Mouse (Mus musculus): Measurements from ENCODE around the gene Sufu.

Gene Sufu

DNA sequence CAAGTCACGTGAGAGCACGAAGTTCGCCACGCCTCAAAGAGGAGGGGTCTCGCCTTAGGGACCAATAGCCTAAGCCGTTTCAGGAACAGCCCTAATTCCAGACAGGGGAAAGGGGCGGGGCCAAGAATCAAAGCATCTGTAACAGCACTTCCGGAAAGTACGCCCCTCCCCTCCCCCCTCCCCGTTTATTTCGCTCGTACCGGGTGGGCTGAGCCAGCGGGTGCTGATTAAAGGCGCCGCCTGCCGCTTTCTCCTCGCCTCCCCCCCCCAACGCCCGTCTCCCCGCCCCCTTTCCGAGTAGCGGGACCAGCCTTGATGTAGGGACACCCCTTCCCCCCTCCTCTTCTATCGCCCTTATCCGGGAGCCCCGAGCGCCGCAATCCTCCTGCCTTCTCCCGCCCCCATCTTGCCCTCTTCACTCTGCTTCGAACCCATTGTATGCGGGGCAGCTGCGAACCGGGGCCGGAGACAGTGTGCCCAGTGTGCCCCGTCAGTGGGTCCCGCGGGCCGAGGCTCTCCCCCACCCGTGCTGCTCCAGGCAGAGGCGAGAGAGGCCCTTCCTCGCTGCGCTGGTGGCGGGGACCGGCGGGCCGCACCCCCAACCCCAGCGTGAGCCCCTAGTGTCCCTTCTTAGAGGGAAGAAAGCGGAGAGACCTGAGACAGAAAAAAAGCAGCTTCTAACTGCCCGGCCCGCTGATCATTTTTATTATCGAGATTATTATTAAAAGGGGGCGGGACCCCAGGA is 103.3 kb downstream of the Sufu start:
- DNase-seq (ENCODE audit: extremely low spot score) = peak; percentile 100

DNA sequence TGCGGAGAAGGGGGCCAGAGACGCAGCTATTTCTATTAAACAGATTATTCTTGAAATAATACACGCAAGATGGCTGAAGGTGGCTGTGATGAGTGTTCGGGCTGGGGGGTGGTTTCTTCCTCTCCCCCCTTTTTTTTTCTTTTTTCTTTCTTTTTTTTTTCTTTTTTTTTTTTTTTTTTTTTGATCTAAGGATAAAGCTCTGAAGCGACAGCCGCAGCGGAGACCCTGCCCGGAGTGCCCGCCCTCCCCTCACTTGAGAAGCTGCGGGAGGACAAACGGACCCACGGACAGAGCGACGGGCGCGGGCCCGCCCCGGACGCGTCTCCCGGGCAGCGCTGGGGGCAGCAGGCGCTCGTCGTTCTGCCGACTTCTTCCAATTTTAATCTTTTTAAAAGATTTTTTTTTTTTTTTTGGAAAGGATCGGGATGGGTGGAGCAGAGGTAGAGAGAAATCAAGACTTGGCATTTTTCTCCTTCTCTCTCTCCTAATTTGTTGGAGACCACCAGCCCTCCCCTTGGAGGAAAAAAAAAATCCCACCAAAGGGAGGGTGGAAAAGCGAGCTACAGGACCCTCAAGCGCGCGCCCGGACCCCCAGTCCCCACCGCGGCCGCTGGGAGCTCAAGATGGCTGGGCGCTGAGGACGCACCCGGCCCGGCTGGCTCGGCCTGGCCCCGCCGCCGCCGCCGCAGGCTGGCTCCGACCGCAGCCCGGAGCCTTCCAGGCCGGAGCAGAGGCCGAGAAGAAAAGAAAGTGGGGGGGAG is 104.1 kb downstream of the Sufu start:
- DNase-seq (ENCODE audit: extremely low spot score) = no peak

DNA sequence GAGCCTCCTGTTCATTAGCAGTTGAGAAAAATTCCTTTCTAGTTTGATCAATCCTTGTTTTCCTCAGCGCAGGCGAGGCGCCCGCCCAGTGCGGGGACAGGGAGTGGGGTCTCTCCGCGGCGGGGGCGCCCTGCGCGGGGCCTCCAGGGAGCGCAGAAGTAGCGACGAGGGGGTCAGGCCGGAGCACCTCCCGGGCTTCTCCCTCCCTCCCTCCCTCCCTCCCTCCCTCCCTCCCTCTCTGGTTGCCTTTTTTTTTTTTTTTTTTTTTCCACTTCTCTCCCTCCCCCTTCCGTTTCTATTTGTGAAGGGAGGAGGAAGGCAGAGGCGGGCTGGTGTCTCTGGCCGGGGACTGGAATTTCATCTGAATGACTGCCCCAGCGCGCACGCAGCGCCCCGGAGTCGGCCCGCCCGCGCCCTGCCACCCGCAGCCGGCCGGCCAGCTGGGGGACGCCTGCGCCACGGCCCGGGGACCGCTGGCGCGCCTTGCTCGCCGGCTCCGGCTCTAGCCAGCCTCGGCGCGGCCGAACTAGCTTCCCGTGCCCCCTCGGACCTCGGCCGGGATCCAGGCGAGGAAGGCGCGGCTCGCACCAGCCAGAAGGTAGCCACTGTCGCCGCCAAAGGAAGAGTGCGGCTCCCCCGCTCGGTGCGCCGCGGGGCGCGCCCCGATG is 104.8 kb downstream of the Sufu start, which contains the start of gene Trim8:
Trim8 (plus strand) TSS at position 302 of the 668 bp plus-strand sequence.
- DNase-seq (ENCODE audit: extremely low spot score) = peak; percentile 89

DNA sequence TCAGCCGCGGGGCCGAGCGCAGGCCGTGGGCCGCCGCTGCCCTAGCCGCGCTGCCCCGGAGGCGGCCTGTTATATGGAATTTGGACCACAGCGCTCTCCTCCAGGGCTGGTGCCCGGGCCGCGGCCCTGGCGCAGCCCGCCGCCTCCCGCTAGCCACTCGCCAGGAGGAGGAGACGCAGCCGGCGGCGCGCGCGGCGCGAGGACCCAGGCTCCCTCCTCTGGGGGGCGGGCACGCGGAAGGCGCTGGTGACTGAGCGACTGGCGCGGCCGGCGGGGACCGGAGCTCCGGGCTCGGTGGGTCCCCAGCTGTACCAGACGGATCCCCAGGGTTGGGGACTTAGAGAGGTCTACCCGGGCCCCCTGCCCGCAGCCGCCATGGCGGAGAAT is 105.4 kb downstream of the Sufu start:
- DNase-seq (ENCODE audit: extremely low spot score) = peak; percentile 67

DNA sequence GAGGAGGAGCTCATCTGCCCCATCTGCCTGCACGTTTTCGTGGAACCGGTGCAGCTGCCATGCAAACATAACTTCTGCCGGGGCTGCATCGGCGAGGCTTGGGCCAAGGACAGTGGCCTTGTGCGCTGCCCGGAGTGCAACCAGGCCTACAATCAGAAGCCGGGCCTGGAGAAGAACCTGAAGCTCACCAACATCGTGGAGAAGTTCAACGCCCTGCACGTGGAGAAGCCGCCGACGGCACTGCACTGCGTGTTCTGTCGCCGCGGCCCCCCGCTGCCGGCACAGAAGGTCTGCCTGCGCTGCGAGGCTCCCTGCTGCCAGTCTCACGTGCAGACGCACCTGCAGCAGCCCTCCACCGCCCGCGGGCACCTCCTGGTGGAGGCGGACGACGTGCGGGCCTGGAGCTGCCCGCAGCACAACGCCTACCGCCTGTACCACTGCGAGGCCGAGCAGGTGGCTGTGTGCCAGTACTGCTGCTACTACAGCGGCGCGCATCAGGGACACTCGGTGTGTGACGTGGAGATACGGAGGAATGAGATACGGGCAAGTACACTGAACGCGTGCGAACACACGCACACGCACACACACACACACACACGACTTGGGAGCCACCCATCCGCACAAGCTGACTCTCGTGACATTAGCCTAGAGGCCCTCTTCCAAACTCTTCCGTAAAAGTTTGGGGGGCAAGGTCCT is 105.9 kb downstream of the Sufu start:
- peak; percentile 66 for DNase-seq (ENCODE audit: extremely low spot score)

DNA sequence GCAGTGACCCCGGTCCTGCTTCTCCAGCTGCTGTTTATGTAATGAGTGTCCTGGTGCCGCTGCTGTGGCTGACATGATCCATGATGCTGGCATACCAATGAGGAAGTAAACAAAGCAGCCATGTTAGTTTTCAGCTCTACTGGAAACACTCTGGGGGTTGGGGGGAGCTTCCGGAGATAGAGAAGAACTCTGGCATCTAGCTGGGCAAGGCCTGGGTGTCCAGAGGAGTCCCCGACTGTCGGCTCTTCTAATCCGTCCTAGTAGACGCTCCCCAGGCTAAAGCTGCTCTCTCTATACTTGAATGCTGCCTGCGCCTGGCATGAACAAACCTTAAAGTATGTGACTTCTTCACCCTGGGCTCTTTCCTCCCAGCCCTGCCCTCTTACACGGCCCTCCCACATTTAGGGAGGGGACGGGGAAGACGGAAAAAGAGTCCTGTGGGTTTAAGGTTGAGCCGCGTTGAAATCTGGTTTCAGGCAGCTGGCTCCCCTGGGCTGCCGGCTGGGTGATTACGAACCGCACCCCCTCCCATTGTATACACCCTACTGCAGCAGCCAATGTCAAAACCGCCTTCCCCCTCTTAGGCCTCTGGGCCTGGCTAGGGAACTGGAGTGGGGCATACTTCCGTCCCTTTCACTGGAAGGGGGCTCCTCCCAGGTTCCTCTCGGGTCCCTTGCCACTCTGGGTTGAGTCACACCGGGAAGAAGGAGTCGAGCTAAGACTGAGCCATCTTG is 106.8 kb downstream of the Sufu start:
- DNase-seq (ENCODE audit: extremely low spot score) = peak; percentile 61

DNA sequence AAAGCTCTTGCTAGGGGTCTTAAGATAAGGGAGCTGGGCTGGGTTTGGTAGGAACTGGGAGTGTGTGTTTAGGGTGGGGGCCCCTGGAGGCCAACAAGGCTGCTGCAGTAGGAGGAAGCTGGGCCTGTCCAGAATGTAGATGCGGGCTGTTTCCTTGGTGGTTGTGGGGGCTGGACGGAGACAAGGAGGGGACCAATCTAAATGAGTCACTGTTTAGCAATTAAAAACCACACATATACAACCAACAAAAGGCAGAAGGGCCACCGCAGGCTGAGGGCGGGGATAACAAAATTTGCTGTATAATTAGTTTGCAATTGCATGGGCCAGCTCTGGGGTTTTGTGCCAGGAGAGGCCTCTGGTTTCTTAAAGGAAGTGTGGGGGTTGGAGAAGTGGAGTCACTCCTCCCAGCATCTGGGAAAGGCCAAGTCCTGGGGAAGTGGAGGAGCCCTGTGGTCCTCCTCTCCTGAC is 107.4 kb downstream of the Sufu start:
- no peak for DNase-seq (ENCODE audit: extremely low spot score)

DNA sequence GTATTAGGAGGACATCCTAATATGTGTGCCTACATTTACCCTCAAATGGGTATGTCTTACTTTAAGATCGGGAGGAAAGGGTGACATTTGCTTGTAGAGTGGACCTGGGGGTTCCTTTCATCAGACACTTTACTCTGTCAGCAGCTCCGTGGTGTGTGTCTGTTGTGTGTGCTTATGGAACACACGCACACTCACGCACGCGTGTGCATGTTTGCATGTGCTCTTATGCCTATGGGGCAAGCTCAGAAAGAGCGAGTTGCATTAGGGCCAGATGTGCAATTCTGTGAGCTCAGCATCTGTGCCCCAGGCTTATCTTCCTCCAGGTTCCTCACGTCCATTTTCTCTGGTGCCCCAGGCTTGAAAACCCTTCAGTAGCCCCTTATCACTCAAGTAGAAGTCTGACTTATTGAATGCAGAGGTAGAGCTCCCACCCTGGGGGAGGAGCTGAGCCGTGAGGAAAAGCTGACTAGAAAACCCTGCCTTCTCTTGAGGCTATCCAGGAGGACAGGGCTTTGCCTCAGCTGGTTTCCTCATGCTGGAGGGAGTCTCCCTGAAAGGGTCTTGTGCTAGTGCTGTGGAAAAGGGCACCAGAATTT is 108.2 kb downstream of the Sufu start:
- no peak for DNase-seq (ENCODE audit: extremely low spot score)

DNA sequence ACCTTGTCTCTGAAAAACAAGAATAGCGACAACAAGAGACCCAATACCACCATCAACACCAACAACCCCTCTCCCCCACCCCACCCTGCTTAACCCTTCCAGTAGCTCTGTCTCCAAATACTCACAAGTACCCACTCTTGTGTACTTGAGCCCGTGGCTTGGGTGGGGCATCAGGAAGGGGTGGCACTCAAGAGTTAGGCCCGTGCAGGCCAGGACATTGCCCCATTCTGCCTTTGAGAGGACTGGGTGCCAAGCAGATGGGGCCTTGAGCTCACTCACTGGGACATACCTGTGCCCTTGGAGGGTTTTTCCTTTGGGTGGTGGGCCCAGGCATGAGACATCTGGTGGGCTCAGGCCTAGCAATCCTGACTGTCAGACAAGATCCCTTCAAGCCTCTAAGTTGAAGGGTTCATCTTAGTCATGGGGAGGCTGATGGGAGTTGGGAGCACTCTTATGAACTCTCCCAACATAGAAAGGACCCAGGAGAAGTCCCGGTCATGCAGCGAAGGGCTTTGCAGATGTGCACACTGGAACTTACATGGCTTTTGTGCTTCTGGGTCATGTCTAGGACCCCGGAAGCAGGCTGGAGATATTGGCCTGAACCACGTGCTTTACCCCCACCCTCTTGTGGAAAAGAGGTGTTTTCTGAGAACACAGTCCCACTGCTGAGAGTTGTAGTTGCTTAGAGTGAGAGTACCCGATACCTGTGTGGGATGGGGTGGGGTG is 109.1 kb downstream of the Sufu start:
- DNase-seq (ENCODE audit: extremely low spot score) = no peak

DNA sequence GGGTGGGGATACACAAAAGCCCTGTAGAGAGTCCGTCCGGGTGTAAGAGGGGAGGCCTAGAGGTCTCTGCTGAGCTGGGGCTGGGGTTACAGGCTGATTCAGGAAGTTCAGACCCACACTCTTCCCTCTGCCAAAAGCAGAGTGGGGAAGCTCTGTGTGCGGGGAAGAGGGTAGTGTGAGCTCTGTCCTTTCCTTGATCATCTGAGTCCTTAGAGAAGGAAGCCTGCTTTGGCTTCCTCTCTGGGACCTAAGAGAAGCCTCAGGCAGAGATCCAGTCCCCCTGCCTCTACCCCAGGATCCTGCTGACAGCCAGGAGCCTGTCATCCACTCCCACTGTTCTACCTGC is 109.6 kb downstream of the Sufu start:
- DNase-seq (ENCODE audit: extremely low spot score) = no peak

DNA sequence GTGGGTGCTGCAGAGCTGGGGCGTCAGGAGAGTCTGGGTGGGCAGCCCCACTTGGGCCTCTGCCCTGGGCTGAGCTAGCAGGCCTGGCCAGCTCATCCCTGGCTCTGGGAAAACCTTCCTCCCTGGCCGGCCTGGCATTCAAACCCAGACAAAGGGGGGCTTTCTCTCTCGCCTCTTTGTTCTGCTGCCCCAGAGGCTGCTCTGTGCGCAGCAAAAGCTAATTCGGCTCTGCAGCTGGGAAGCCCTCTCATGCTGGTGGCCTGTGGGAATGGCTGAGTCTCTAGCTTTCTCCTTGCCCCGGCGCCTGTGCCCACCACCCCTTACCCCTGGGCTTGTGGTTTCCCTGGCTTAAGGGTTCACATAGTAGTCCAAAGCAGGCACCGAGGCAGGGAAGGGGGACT is 110.5 kb downstream of the Sufu start:
- DNase-seq (ENCODE audit: extremely low spot score) = no peak

DNA sequence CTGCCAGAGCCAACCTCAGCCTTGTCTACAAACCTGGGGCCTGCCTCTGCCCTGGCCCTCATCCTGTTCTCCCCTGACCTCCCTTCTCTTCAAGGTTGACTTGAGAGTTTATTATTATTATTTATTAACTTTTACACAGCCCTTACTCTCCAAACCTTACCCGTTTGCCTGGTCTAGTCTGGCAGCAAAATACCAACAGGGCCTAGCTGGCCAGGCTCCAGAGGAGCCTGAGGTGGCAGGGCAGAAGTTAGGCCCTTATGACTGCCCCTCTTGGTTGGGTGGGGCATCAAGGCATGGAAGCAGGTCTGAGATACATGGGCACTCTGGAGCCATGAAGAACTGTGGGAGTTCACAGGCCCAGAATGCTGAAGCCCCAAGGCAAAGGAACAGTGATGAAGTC is 111.1 kb downstream of the Sufu start:
- no peak for DNase-seq (ENCODE audit: extremely low spot score)

DNA sequence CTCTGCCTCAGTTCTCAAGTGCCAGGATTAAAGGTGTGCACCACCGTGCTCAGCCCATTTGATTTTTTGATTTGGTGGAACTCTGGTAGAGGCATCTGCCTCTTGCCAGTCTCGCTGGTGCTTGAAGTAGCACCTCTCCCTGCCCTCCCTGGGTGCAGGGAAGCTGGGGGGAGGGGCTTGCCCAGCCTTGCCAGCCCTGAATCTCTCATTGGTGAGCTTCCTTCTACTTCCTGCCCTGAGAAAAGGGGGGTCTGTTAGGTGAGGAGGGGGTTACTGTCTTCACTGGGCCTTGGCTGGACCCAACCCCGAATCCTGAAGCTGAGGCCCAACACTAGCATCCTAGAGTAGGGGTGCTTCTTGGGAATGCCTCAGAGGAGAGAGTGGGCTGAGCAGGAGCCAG is 112.0 kb downstream of the Sufu start:
- DNase-seq (ENCODE audit: extremely low spot score) = no peak

DNA sequence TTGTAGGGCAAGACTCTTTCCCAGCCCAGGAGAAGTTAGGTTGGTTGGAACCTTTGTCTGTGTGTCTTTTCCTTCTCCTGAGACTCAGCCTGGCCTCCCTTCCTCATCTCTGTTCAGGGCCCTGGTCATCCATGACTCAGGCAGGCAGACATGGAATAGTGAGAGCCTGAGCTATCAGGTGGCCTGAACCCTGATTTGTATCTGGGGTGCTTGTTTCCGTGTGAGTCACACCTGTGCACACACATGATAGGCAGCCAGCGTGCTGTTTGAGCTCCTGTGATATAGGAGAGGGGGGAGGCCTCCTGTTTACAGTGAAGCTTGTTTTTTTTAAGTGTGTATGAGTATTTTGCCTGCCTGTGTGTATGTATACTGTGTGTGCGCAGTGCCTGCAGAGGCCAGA is 112.5 kb downstream of the Sufu start:
- DNase-seq (ENCODE audit: extremely low spot score) = no peak

DNA sequence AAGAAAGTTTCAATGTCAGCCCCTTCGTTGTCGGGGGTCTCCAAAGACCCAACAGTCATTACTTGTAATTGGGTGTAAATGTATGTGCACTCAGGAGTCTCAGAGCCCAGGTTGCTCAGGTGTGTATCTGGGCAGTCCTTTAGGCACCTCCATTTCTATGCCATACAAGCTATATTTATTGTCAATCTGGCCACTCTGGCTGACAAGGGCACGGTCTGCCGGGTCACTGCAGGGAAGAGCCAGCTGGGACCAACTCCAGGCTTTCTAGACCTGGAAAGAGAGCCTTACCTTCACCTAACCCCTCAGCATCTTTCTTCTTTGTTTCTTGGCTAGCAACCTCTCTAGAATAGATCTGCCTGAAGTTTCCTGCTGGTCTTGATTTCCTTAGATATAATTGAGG is 113.0 kb downstream of the Sufu start:
- DNase-seq (ENCODE audit: extremely low spot score) = no peak

DNA sequence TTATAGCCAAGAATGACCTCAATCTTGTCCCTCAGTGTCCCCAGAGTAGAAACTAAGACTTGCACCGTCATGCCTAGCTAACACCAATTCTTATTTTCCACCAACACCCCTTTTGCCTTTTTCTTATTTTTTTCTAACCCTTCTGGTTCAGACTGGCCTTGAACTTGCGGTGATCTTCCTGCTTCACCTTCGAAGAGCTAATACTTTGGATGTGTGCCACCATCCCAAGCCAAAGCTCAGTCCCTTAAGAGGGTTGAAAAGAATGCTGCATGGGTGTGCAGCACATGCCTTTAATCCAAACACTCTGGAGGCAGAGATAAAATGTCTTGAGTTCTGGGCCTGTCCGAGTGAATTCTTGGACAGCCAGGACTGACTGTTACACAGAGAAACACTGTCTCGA is 113.7 kb downstream of the Sufu start:
- DNase-seq (ENCODE audit: extremely low spot score) = no peak

DNA sequence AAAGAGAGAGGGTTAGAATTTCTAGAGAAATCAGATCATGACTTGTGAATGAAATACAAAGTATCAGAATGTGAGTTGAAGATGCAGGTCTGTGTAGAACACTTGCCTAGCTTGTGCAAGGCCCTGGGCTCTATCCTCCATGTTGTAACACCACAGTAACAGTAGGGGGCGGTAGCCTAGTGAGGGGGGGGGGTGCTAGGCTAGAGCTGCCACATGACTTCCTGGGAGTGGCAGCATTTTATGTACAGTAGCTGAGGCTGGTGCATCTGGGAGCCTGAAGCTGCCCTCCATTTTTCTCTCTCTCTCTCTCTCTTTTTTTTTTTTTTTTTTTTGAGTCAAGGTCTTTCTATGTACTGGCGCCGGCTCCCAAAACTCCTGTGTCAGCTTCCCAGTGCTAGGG is 114.1 kb downstream of the Sufu start:
- DNase-seq (ENCODE audit: extremely low spot score) = no peak

DNA sequence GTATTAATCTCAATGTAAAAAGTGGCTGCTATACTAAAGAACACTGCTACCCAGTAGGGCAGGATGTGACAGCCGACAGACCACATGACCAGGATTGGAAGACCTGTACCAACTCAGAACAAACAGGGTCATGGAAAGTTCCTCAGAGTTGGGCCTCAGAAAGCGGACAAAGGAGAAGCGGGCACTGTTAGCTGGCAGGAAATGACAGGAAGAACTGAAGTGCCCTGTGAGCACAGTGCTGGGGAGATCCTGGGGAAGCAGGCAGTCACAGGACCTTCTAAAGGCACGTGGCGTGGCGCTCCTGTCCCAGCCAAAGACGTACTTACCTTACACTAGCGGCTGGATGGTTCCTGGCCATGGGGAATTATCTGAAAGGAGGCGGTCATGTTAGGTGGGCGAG is 114.6 kb downstream of the Sufu start:
- no peak for DNase-seq (ENCODE audit: extremely low spot score)

DNA sequence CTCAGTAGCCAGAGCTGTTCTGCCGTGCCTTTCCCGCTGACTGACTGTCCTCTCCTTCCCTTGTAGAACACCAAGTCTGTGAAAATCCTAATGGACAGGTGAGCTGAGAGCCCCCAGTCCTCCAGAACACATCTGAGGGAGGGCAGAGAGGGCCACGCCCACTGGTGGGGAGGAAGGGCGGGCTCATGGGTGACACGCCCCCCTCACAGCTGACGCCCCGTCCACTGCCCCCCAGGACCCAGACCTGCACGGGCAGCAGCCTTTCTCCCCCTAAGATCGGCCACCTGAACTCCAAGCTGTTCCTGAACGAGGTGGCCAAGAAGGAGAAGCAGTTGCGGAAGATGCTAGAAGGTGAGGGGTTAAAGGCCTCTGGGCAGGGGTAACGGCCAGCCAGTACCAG is 117.7 kb downstream of the Sufu start:
- no peak for DNase-seq (ENCODE audit: extremely low spot score)

DNA sequence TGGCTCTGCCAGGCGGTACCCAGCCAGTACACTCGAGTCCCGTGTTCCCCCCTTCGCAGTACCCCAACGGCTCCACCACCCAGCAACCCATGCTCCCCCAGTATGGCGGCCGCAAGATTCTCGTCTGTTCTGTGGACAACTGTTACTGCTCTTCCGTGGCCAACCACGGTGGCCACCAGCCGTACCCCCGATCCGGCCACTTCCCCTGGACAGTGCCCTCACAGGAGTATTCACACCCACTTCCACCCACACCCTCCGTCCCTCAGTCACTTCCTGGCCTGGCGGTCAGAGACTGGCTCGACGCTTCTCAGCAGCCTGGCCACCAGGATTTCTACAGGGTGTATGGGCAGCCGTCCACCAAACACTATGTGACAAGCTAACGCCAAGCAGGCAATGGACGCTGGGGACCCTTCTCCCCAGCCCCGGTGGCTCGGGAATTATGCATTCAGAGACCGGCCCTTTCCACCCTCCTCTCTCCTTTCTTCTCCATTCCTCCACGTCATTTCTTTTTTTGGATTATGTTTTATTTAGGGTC is 118.7 kb downstream of the Sufu start:
- DNase-seq (ENCODE audit: extremely low spot score) = no peak

All from embryo, embryonic 9.5 days (tissue).